Mouse (Mus musculus) adrenal gland, postnatal 4 days (tissue): ENCODE data around the gene Alox15. TPM values are rescaled to one million over a fixed set of nuclear protein-coding genes. Genes with fewer than 3 reads are reported as not detected.

Experiments used
- DNase-seq, 2 experiments: peaks; one replicate each; pipeline ENCODE4 v3.0.0; 2021 to 2022; ENCODE audit warnings: low spot score in 2 of 2, mixed read lengths in 2 of 2
- total RNA-seq, 2 experiments: library from RNA; stranded (reverse); gene quantifications; 2 replicates each; pipeline ENCODE4 v1.2.3; 2021

Gene Alox15
- total RNA-seq, 2 experiments from 2014 or later: 0.95 to 1.5 TPM

- DNase-seq: no peak
Measured at GRCm38 (mm10) chr11:70313833-70314232, 38.0 kb downstream of the Alox15 start.

GRCm38 (mm10) chr11:70309341-70309740 is 42.5 kb downstream of the Alox15 start:
- DNase-seq: no peak

- DNase-seq: no peak
Measured at GRCm38 (mm10) chr11:70308296-70308695, 43.5 kb downstream of the Alox15 start.

GRCm38 (mm10) chr11:70306159-70306558 is 45.7 kb downstream of the Alox15 start:
- no peak for DNase-seq

GRCm38 (mm10) chr11:70302293-70302692 is 49.5 kb downstream of the Alox15 start:
- no peak for DNase-seq

- DNase-seq: no peak
Measured at GRCm38 (mm10) chr11:70297836-70298454, 53.9 kb downstream of the Alox15 start.

- no peak for DNase-seq
Measured at GRCm38 (mm10) chr11:70297405-70297804, 54.4 kb downstream of the Alox15 start.

Other genes with a start within 250 kb of the Alox15 start
- 1 to 10 TPM in 1 of 2 experiments, under 1 TPM in 1; 0.90 to 1.7 TPM for gene Mgl2, start 221.7 kb downstream of the Alox15 start, total RNA-seq
- 1 to 10 TPM; 2.1 to 3.5 TPM for gene Clec10a, start 195.8 kb downstream of the Alox15 start, total RNA-seq
- 1 to 10 TPM in 1 of 2 experiments, under 1 TPM in 1; 0.71 to 2.9 TPM for gene Slc16a11, start 139.3 kb downstream of the Alox15 start, total RNA-seq
- gene Slc16a13, start 131.0 kb downstream of the Alox15 start, total RNA-seq: 10 to 100 TPM in 1 of 2 experiments, 1 to 10 TPM in 1; 6.2 to 10.9 TPM
- 10 to 100 TPM; 23.8 to 33.4 TPM for gene Bcl6b, start 122.2 kb downstream of the Alox15 start, total RNA-seq
- gene 0610010K14Rik, start 114.1 kb downstream of the Alox15 start, total RNA-seq: 10 to 100 TPM; 70.1 to 72.5 TPM
- gene Gm21988, start 112.2 kb downstream of the Alox15 start, total RNA-seq: 1 to 10 TPM; 4.5 to 8.1 TPM
- gene Rnasek, start 112.2 kb downstream of the Alox15 start, total RNA-seq: 100 to 1,000 TPM; 160 to 164 TPM
- gene Alox12, start 96.7 kb downstream of the Alox15 start, total RNA-seq: 1 to 10 TPM; 3.4 to 3.7 TPM
- gene Alox12e, start 29.4 kb downstream of the Alox15 start, total RNA-seq: not detected
- gene Pelp1, start 58.0 kb upstream of the Alox15 start, total RNA-seq: 10 to 100 TPM; 37.2 to 40.5 TPM
- 10 to 100 TPM; 30.4 to 32.3 TPM for gene Arrb2, start 80.6 kb upstream of the Alox15 start, total RNA-seq
- 10 to 100 TPM; 17.3 to 18.6 TPM for gene Med11, start 99.9 kb upstream of the Alox15 start, total RNA-seq
- gene Zmynd15, start 107.4 kb upstream of the Alox15 start, total RNA-seq: 1 to 10 TPM; 2.2 to 2.3 TPM
- 1 to 10 TPM; 5.8 to 7.4 TPM for gene Cxcl16, start 108.0 kb upstream of the Alox15 start, total RNA-seq
- gene Tm4sf5, start 153.2 kb upstream of the Alox15 start, total RNA-seq: 1 to 10 TPM; 1.3 TPM
- under 1 TPM; 0.51 to 0.64 TPM for gene Vmo1, start 162.6 kb upstream of the Alox15 start, total RNA-seq
- 1 to 10 TPM in 1 of 2 experiments, not detected in 1; 5.0 TPM for gene Gltpd2, start 167.2 kb upstream of the Alox15 start, total RNA-seq
- gene Psmb6, start 173.3 kb upstream of the Alox15 start, total RNA-seq: 100 to 1,000 TPM; 289 to 310 TPM
- not detected for gene Gm40193, start 180.9 kb upstream of the Alox15 start, total RNA-seq
- gene Pld2, start 188.0 kb upstream of the Alox15 start, total RNA-seq: 10 to 100 TPM; 11.8 to 15.4 TPM
- gene Mink1, start 210.8 kb upstream of the Alox15 start, total RNA-seq: 10 to 100 TPM; 67.7 to 67.8 TPM